Mouse (Mus musculus) naive thymus-derived CD4-positive, alpha-beta T cell, adult 2 months (primary cell): ENCODE results near the gene Ak7.
A peak's percentile ranks its signal among the peaks of the same experiment; 100 is the strongest.

Source experiments
- DNase-seq: peaks from one replicate; pipeline ENCODE4 v3.0.0-alpha.2; 2011; ENCODE audit warnings: low read depth

Gene Ak7

GRCm38 (mm10) chr12:105705799-105706487 is at the start of gene Ak7:
Ak7 (plus strand) TSS chr12:105705976.
- no peak for DNase-seq

GRCm38 (mm10) chr12:105676274-105676673 is 29.5 kb upstream of the Ak7 start:
- DNase-seq: no peak

GRCm38 (mm10) chr12:105678211-105678610 is 27.6 kb upstream of the Ak7 start:
- no peak for DNase-seq

GRCm38 (mm10) chr12:105678762-105679161 is 27.0 kb upstream of the Ak7 start:
- no peak for DNase-seq

- DNase-seq: peak; percentile 84
Measured at GRCm38 (mm10) chr12:105683933-105684901, 21.6 kb upstream of the Ak7 start, which contains the start of gene Gskip. Gskip (plus strand) TSS chr12:105684829.

GRCm38 (mm10) chr12:105685001-105685691 is 20.6 kb upstream of the Ak7 start, which contains the start of gene Atg2b:
Atg2b (minus strand) TSS chr12:105685211.
- DNase-seq: peak; percentile 97

- no peak for DNase-seq
Measured at GRCm38 (mm10) chr12:105686791-105687190, 19.0 kb upstream of the Ak7 start.

- DNase-seq: no peak
Measured at GRCm38 (mm10) chr12:105687416-105687815, 18.4 kb upstream of the Ak7 start.

- no peak for DNase-seq
Measured at GRCm38 (mm10) chr12:105688546-105688945, 17.2 kb upstream of the Ak7 start.

- peak; percentile 26 for DNase-seq
Measured at GRCm38 (mm10) chr12:105689435-105689834, 16.3 kb upstream of the Ak7 start.

GRCm38 (mm10) chr12:105694021-105694420 is 11.8 kb upstream of the Ak7 start:
- DNase-seq: no peak

GRCm38 (mm10) chr12:105695848-105696247 is 9.9 kb upstream of the Ak7 start:
- DNase-seq: no peak

GRCm38 (mm10) chr12:105697104-105697780 is 8.5 kb upstream of the Ak7 start:
- no peak for DNase-seq

- no peak for DNase-seq
Measured at GRCm38 (mm10) chr12:105700433-105700832, 5.3 kb upstream of the Ak7 start.

- peak; percentile 59 for DNase-seq
Measured at GRCm38 (mm10) chr12:105718616-105719015, 12.8 kb downstream of the Ak7 start.

GRCm38 (mm10) chr12:105720196-105720595 is 14.4 kb downstream of the Ak7 start:
- no peak for DNase-seq

- no peak for DNase-seq
Measured at GRCm38 (mm10) chr12:105721452-105722132, 15.8 kb downstream of the Ak7 start.

GRCm38 (mm10) chr12:105722657-105723056 is 16.9 kb downstream of the Ak7 start:
- peak; percentile 79 for DNase-seq

GRCm38 (mm10) chr12:105724616-105725015 is 18.8 kb downstream of the Ak7 start:
- DNase-seq: no peak

GRCm38 (mm10) chr12:105725736-105726135 is 20.0 kb downstream of the Ak7 start:
- DNase-seq: no peak

- no peak for DNase-seq
Measured at GRCm38 (mm10) chr12:105727268-105727667, 21.5 kb downstream of the Ak7 start.
